ENCODE assay signal across 19 mouse cellular contexts in genomic region chr9:15609280-15609930, GRCm38 (mm10). TPM values are rescaled to one million over a fixed set of nuclear protein-coding genes. Genes with fewer than 3 reads are reported as not detected.
DNase-seq lines count a peak whose midpoint lies in the region; ATAC-seq and TF ChIP-seq lines count a peak whose summit lies in the region.
"Had no signal": no experiment of that assay in that cellular context is flagged by ENCODE, and none has a peak within 500 bp of the region (broad histone marks: within the 10 kb centered on the region; RNA-seq: fewer than 3 reads in every experiment).

No protein-coding gene starts in this region.

- no peak for DNase-seq in hindbrain, postnatal 0 days (ENCODE audit: low spot score)
- no peak for DNase-seq in midbrain, postnatal 0 days (ENCODE audit: low spot score)
- DNase-seq in MEL (ENCODE audit: low read depth, low spot score) (peak; percentile 34), adipocyte (ENCODE audit: low spot score) (no peak)
- no peak for DNase-seq in stomach, postnatal 0 days (ENCODE audit: low spot score)
- DNase-seq in retina, postnatal 1 day: no peak
- DNase-seq: adrenal gland, adult 2 months; cerebellum, postnatal 14 days; gastrocnemius, postnatal 36 days; layer of hippocampus, postnatal 36 days; right cerebral cortex, postnatal 14 days; thymus, postnatal 4 days had no signal

- H3K9me3 ChIP-seq in hindbrain, postnatal 0 days (ENCODE audit: low read length): peaks cover 6% of the 10 kb centered on the region; the same call in 1 of the 2 replicates
- H3K9me3 ChIP-seq in hindbrain, embryonic 12.5 days (replicated peaks): 0 out of 2 replicates have a peak, but pooled peaks cover 6% of the 10 kb centered on the region
- no peaks in the 10 kb centered on the region for H3K9me3 ChIP-seq in midbrain, postnatal 0 days (ENCODE audit: low read length)
- H3K9me3 ChIP-seq in midbrain, embryonic 15.5 days: no peaks in the 10 kb centered on the region
- H3K9me3 ChIP-seq in MEL (replicated peaks; ENCODE audit: insufficient read depth, low read length): no peaks in the 10 kb centered on the region
- no peaks in the 10 kb centered on the region for H3K9me3 ChIP-seq in stomach, postnatal 0 days (ENCODE audit: control insufficient read depth, low read length)
- H3K9me3 ChIP-seq: forebrain, embryonic 15.5 days; G1E; hindbrain, embryonic 15.5 days had no signal

- no peaks in the 10 kb centered on the region for H3K79me2 ChIP-seq in MEL (ENCODE audit: control insufficient read depth, insufficient read depth, low read length, poor library complexity)

- peak; percentile 19; the same call in 1 of the 2 replicates for TF ChIP-seq CTCF in hindbrain, postnatal 0 days (IDR thresholded peaks at IDR 0.05; ENCODE audit: low read depth)
- TF ChIP-seq CTCF in midbrain, postnatal 0 days (IDR thresholded peaks at IDR 0.05): peak; percentile 28; the same call in 1 of the 2 replicates
- TF ChIP-seq CTCF in MEL (IDR thresholded peaks at IDR 0.05 in 2 of 3, conservative IDR thresholded peaks at IDR 0.05 in 1 of 3; ENCODE audit: control insufficient read depth in 1 of 3, insufficient read depth in 1 of 3, low read depth in 2 of 3, low read length in 3 of 3, poor library complexity in 1 of 3, severe bottlenecking in 1 of 3): peak in 2 of 3 experiments; percentile 27 to 37; a peak in 3 of 6 replicates
- peak; percentile 48 for TF ChIP-seq CTCF in stomach, postnatal 0 days (IDR thresholded peaks at IDR 0.05; ENCODE audit: low read depth)

- H3K27ac ChIP-seq in hindbrain, postnatal 0 days: no peak overlapping the region
- H3K27ac ChIP-seq in hindbrain, embryonic 12.5 days: no peak overlapping the region
- H3K27ac ChIP-seq in midbrain, postnatal 0 days (ENCODE audit: low read depth, low read length): no peak overlapping the region
- no peak overlapping the region for H3K27ac ChIP-seq in midbrain, embryonic 15.5 days
- H3K27ac ChIP-seq in MEL (ENCODE audit: control insufficient read depth, low read depth, low read length): no peak overlapping the region
- H3K27ac ChIP-seq in stomach, postnatal 0 days (replicated peaks): no peak overlapping the region
- H3K27ac ChIP-seq: forebrain, embryonic 15.5 days; hindbrain, embryonic 15.5 days; limb, embryonic 12.5 days had no signal

- H3K9ac ChIP-seq in hindbrain, postnatal 0 days (replicated peaks; ENCODE audit: low read length): no peak overlapping the region
- H3K9ac ChIP-seq in hindbrain, embryonic 12.5 days: no peak overlapping the region
- no peak overlapping the region for H3K9ac ChIP-seq in midbrain, postnatal 0 days (replicated peaks; ENCODE audit: low read length, poor library complexity, severe bottlenecking)
- H3K9ac ChIP-seq in midbrain, embryonic 15.5 days: no peak overlapping the region
- no peak overlapping the region for H3K9ac ChIP-seq in MEL (ENCODE audit: control insufficient read depth, low read depth, low read length, poor library complexity, severe bottlenecking)
- no peak overlapping the region for H3K9ac ChIP-seq in stomach, postnatal 0 days (ENCODE audit: low read length)
- H3K9ac ChIP-seq: forebrain, embryonic 15.5 days; hindbrain, embryonic 15.5 days; limb, embryonic 12.5 days had no signal

- H3K4me2 ChIP-seq in hindbrain, postnatal 0 days (ENCODE audit: low read depth, low read length): no peak overlapping the region
- H3K4me2 ChIP-seq in hindbrain, embryonic 12.5 days (replicated peaks): no peak overlapping the region
- H3K4me2 ChIP-seq in midbrain, postnatal 0 days (ENCODE audit: low read depth, low read length, poor library complexity, severe bottlenecking): no peak overlapping the region
- H3K4me2 ChIP-seq in midbrain, embryonic 15.5 days: no peak overlapping the region
- no peak overlapping the region for H3K4me2 ChIP-seq in stomach, postnatal 0 days (replicated peaks; ENCODE audit: low read depth)
- H3K4me2 ChIP-seq: forebrain, embryonic 15.5 days; hindbrain, embryonic 15.5 days; limb, embryonic 12.5 days had no signal

- WGBS in hindbrain, postnatal 0 days: 93% methylated on average over 5 of the region's 5 CpGs
- WGBS in hindbrain, embryonic 12.5 days: 98% methylated on average over 5 of the region's 5 CpGs
- 94% methylated on average over 5 of the region's 5 CpGs for WGBS in midbrain, postnatal 0 days
- WGBS in midbrain, embryonic 15.5 days: 94% methylated on average over 5 of the region's 5 CpGs
- 77% methylated on average over 5 of the region's 5 CpGs for WGBS in stomach, postnatal 0 days

- TF ChIP-seq POLR2A in MEL (IDR thresholded peaks at IDR 0.05; ENCODE audit: control insufficient read depth in 1 of 2, insufficient read depth in 1 of 2, low read depth in 1 of 2, low read length in 2 of 2, poor library complexity in 1 of 2): no peak

- no peak for TF ChIP-seq EP300 in MEL (IDR thresholded peaks at IDR 0.05; ENCODE audit: low read depth in 1 of 2, low read length in 2 of 2)
- no peak for TF ChIP-seq EP300 in stomach, postnatal 0 days (optimal IDR thresholded peaks at IDR 0.05)

- H3K27me3 ChIP-seq in hindbrain, postnatal 0 days (ENCODE audit: insufficient read depth, low read length): no peaks in the 10 kb centered on the region
- no peaks in the 10 kb centered on the region for H3K27me3 ChIP-seq in hindbrain, embryonic 12.5 days
- H3K27me3 ChIP-seq in midbrain, postnatal 0 days (ENCODE audit: insufficient read depth, low read length): no peaks in the 10 kb centered on the region
- H3K27me3 ChIP-seq in midbrain, embryonic 15.5 days (replicated peaks): no peaks in the 10 kb centered on the region
- no peaks in the 10 kb centered on the region for H3K27me3 ChIP-seq in MEL (ENCODE audit: control insufficient read depth in 1 of 2, insufficient read depth in 2 of 2, low read length in 2 of 2)
- H3K27me3 ChIP-seq in stomach, postnatal 0 days (ENCODE audit: control insufficient read depth, insufficient read depth, low read length): no peaks in the 10 kb centered on the region
- H3K27me3 ChIP-seq: forebrain, embryonic 15.5 days; hindbrain, embryonic 15.5 days; limb, embryonic 12.5 days had no signal

- H3K4me1 ChIP-seq in hindbrain, postnatal 0 days (ENCODE audit: insufficient read depth, low read length): no peaks in the 10 kb centered on the region
- H3K4me1 ChIP-seq in hindbrain, embryonic 12.5 days: no peaks in the 10 kb centered on the region
- no peaks in the 10 kb centered on the region for H3K4me1 ChIP-seq in midbrain, postnatal 0 days (ENCODE audit: insufficient read depth, low read length)
- no peaks in the 10 kb centered on the region for H3K4me1 ChIP-seq in midbrain, embryonic 15.5 days
- H3K4me1 ChIP-seq in MEL (ENCODE audit: control insufficient read depth in 1 of 2, insufficient read depth in 2 of 2, low read length in 2 of 2): no peaks in the 10 kb centered on the region
- H3K4me1 ChIP-seq in stomach, postnatal 0 days (replicated peaks; ENCODE audit: control insufficient read depth, insufficient read depth): no peaks in the 10 kb centered on the region
- H3K4me1 ChIP-seq: forebrain, embryonic 15.5 days; hindbrain, embryonic 15.5 days; limb, embryonic 12.5 days had no signal

- no peak for ATAC-seq in hindbrain, postnatal 0 days
- ATAC-seq in hindbrain, embryonic 12.5 days (ENCODE audit: low FRiP score): no peak
- no peak for ATAC-seq in midbrain, postnatal 0 days (ENCODE audit: low FRiP score)
- no peak for ATAC-seq in midbrain, embryonic 15.5 days (replicated peaks)
- no peak for ATAC-seq in stomach, postnatal 0 days (ENCODE audit: low FRiP score, low TSS enrichment)
- ATAC-seq: forebrain, embryonic 15.5 days; midbrain, embryonic 16.5 days had no signal

- H3K4me3 ChIP-seq in hindbrain, postnatal 0 days (ENCODE audit: low read length): no peak overlapping the region
- no peak overlapping the region for H3K4me3 ChIP-seq in hindbrain, embryonic 12.5 days
- no peak overlapping the region for H3K4me3 ChIP-seq in midbrain, postnatal 0 days (ENCODE audit: low read depth, low read length)
- H3K4me3 ChIP-seq in midbrain, embryonic 15.5 days: no peak overlapping the region
- no peak overlapping the region for H3K4me3 ChIP-seq in MEL (ENCODE audit: control insufficient read depth in 1 of 2, insufficient read depth in 1 of 2, low read depth in 2 of 2, low read length in 2 of 2)
- no peak overlapping the region for H3K4me3 ChIP-seq in stomach, postnatal 0 days (ENCODE audit: low read depth, low read length)
- H3K4me3 ChIP-seq: forebrain, embryonic 15.5 days; hindbrain, embryonic 15.5 days; limb, embryonic 12.5 days had no signal

- TF ChIP-seq RAD21 in MEL (IDR thresholded peaks at IDR 0.05; ENCODE audit: low read depth, low read length): peak; percentile 39

- no peaks in the 10 kb centered on the region for H3K36me3 ChIP-seq in hindbrain, postnatal 0 days (ENCODE audit: insufficient read depth, low read length)
- H3K36me3 ChIP-seq in hindbrain, embryonic 12.5 days: no peaks in the 10 kb centered on the region
- H3K36me3 ChIP-seq in midbrain, postnatal 0 days (ENCODE audit: insufficient read depth, low read length): no peaks in the 10 kb centered on the region
- H3K36me3 ChIP-seq in midbrain, embryonic 15.5 days (replicated peaks): no peaks in the 10 kb centered on the region
- no peaks in the 10 kb centered on the region for H3K36me3 ChIP-seq in MEL (ENCODE audit: control insufficient read depth in 1 of 2, insufficient read depth in 2 of 2, low read length in 2 of 2)
- H3K36me3 ChIP-seq in stomach, postnatal 0 days (ENCODE audit: control insufficient read depth, insufficient read depth, low read length): no peaks in the 10 kb centered on the region
- H3K36me3 ChIP-seq: forebrain, embryonic 15.5 days; G1E; hindbrain, embryonic 15.5 days; limb, embryonic 12.5 days had no signal

TF ChIP-seq in MEL, 35 proteins besides CTCF, POLR2A, EP300 and RAD21:
- TF ChIP-seq MEF2A (IDR thresholded peaks at IDR 0.05; ENCODE audit: extremely low read depth, insufficient replicate concordance, low read depth, low read length, poor library complexity, severe bottlenecking): no peak
- no peak for TF ChIP-seq POLR2AphosphoS2 (IDR thresholded peaks at IDR 0.05; ENCODE audit: low read length)
- TF ChIP-seq HCFC1 (IDR thresholded peaks at IDR 0.05; ENCODE audit: low read depth, low read length): no peak
- peak; percentile 39; the same call in 1 of the 2 replicates for TF ChIP-seq SMC3 (IDR thresholded peaks at IDR 0.05; ENCODE audit: low read depth, low read length)

RNA-seq across cellular contexts. Expression of gene Deup1, which starts 18.3 kb away (rescaled TPM):
- 0.75 and 1.7 TPM in 2 replicates for total RNA-seq in hindbrain, postnatal 0 days (2014; rRNA removed)
- 2.4 and 2.6 TPM in 2 replicates for polyA plus RNA-seq in hindbrain, postnatal 0 days (2015; fragmentation: Nextera tagmentation; extraction: Ambion mirVana)
- 3.5 and 4.0 TPM in 2 replicates for polyA plus RNA-seq in hindbrain, embryonic 12.5 days (2016; fragmentation: Nextera tagmentation; extraction: Ambion mirVana)
- 1.3 and 2.4 TPM in 2 replicates for total RNA-seq in midbrain, postnatal 0 days (2014; rRNA removed)
- polyA plus RNA-seq in midbrain, postnatal 0 days (2015; fragmentation: Nextera tagmentation; extraction: Ambion mirVana): 2.5 and 2.7 TPM in 2 replicates
- 1.9 and 2.5 TPM in 2 replicates for polyA plus RNA-seq in midbrain, embryonic 15.5 days (2015; fragmentation: Nextera tagmentation; extraction: Ambion mirVana)
- not detected in 2 replicates for total RNA-seq in MEL (2012; rRNA removed)
- not detected for polyA plus RNA-seq in MEL (2012; ENCODE audit: insufficient read depth in 1 of 2, insufficient read length in 2 of 2, low read depth in 1 of 2, low replicate concordance in 2 of 2, missing spikeins in 1 of 2)
- polyA plus RNA-seq in stomach, postnatal 0 days (2015; fragmentation: Nextera tagmentation; extraction: Ambion mirVana): 0.05 and 0.11 TPM in 2 replicates
- total RNA-seq: gastrocnemius, postnatal 36 days had no signal
- polyA plus RNA-seq: adrenal gland, adult 2 months; G1E had no signal
